Mouse (Mus musculus): Measurements from ENCODE around the gene Trim24. TPM values are rescaled to one million over a fixed set of nuclear protein-coding genes. Genes with fewer than 3 reads are reported as not detected.
"Not testable (repeated sequence)": the region's sequence is repeated elsewhere in the genome, so short reads cannot be mapped to it uniquely, and the experiment has no call there.

The Trim24 gene
- polyA plus RNA-seq, 1 experiment from 2014 or later = 29.6 TPM

GRCm38 (mm10) chr6:37836951-37837565 lies 33.6 kb upstream of the Trim24 start:
- not testable (repeated sequence) for ATAC-seq (ENCODE audit: insufficient number of reproducible peaks, low FRiP score, low TSS enrichment, low read depth); H3K27ac ChIP-seq (replicated peaks; ENCODE audit: low read depth, low read length)
- 81% methylated on average over 2 of the region's 2 CpGs for WGBS

GRCm38 (mm10) chr6:37842779-37843605 lies 27.6 kb upstream of the Trim24 start:
- H3K4me1 ChIP-seq (ENCODE audit: control insufficient read depth, insufficient read depth, low read length) = no peaks in the 10 kb centered on the region
- H3K9ac ChIP-seq (ENCODE audit: low read length) = no peak overlapping the region
- ATAC-seq (ENCODE audit: insufficient number of reproducible peaks, low FRiP score, low TSS enrichment, low read depth) (no peak), DNase-seq (ENCODE audit: low spot score) (no peak)
- no peaks in the 10 kb centered on the region for H3K27me3 ChIP-seq (ENCODE audit: control insufficient read depth, insufficient read depth, low read length)
- no peaks in the 10 kb centered on the region for H3K36me3 ChIP-seq (ENCODE audit: control insufficient read depth, insufficient read depth, low read length)
- no peak overlapping the region for H3K4me3 ChIP-seq (ENCODE audit: low read depth, low read length)
- no peak overlapping the region for H3K27ac ChIP-seq (replicated peaks; ENCODE audit: low read depth, low read length)
- whole genome bisulfite sequencing = 89% methylated on average over 5 of the region's 5 CpGs
- no peak overlapping the region for H3K4me2 ChIP-seq (ENCODE audit: low read depth, severe bottlenecking)
- H3K9me3 ChIP-seq (ENCODE audit: control insufficient read depth, low read length) = no peaks in the 10 kb centered on the region

More at GRCm38 (mm10) chr6:37836951-37837565, 33.6 kb upstream of the Trim24 start:
- H3K9ac ChIP-seq (ENCODE audit: low read length); H3K36me3 ChIP-seq (ENCODE audit: control insufficient read depth, insufficient read depth, low read length); H3K27me3 ChIP-seq (ENCODE audit: control insufficient read depth, insufficient read depth, low read length); H3K9me3 ChIP-seq (ENCODE audit: control insufficient read depth, low read length); H3K4me2 ChIP-seq (ENCODE audit: low read depth, severe bottlenecking); DNase-seq (ENCODE audit: low spot score); H3K4me3 ChIP-seq (ENCODE audit: low read depth, low read length); H3K4me1 ChIP-seq (ENCODE audit: control insufficient read depth, insufficient read depth, low read length): not testable (repeated sequence)

GRCm38 (mm10) chr6:37843647-37844273 lies 26.9 kb upstream of the Trim24 start:
- H3K4me1 ChIP-seq (ENCODE audit: control insufficient read depth, insufficient read depth, low read length) = no peaks in the 10 kb centered on the region
- ATAC-seq (ENCODE audit: insufficient number of reproducible peaks, low FRiP score, low TSS enrichment, low read depth) (no peak), DNase-seq (ENCODE audit: low spot score) (no peak)
- H3K27me3 ChIP-seq (ENCODE audit: control insufficient read depth, insufficient read depth, low read length) = no peaks in the 10 kb centered on the region
- no peak overlapping the region for H3K4me2 ChIP-seq (ENCODE audit: low read depth, severe bottlenecking)
- no peak overlapping the region for H3K4me3 ChIP-seq (ENCODE audit: low read depth, low read length)
- no peaks in the 10 kb centered on the region for H3K36me3 ChIP-seq (ENCODE audit: control insufficient read depth, insufficient read depth, low read length)
- H3K9ac ChIP-seq (ENCODE audit: low read length) = no peak overlapping the region
- H3K9me3 ChIP-seq (ENCODE audit: control insufficient read depth, low read length) = peaks cover 2% of the 10 kb centered on the region; the same call in 1 of the 2 replicates
- no peak overlapping the region for H3K27ac ChIP-seq (replicated peaks; ENCODE audit: low read depth, low read length)
- 93% methylated on average over 8 of the region's 8 CpGs for WGBS

GRCm38 (mm10) chr6:37844947-37845346 lies 25.7 kb upstream of the Trim24 start:
- H3K27ac ChIP-seq (replicated peaks; ENCODE audit: low read depth, low read length); H3K4me2 ChIP-seq (ENCODE audit: low read depth, severe bottlenecking); ATAC-seq (ENCODE audit: insufficient number of reproducible peaks, low FRiP score, low TSS enrichment, low read depth); DNase-seq (ENCODE audit: low spot score); H3K9ac ChIP-seq (ENCODE audit: low read length); H3K4me3 ChIP-seq (ENCODE audit: low read depth, low read length); H3K27me3 ChIP-seq (ENCODE audit: control insufficient read depth, insufficient read depth, low read length); H3K4me1 ChIP-seq (ENCODE audit: control insufficient read depth, insufficient read depth, low read length); H3K9me3 ChIP-seq (ENCODE audit: control insufficient read depth, low read length); H3K36me3 ChIP-seq (ENCODE audit: control insufficient read depth, insufficient read depth, low read length): not testable (repeated sequence)
- WGBS = 82% methylated on average over 6 of the region's 6 CpGs

GRCm38 (mm10) chr6:37847531-37847930 lies 23.1 kb upstream of the Trim24 start:
- H3K27ac ChIP-seq (replicated peaks; ENCODE audit: low read depth, low read length); H3K9ac ChIP-seq (ENCODE audit: low read length); H3K27me3 ChIP-seq (ENCODE audit: control insufficient read depth, insufficient read depth, low read length); H3K9me3 ChIP-seq (ENCODE audit: control insufficient read depth, low read length); H3K36me3 ChIP-seq (ENCODE audit: control insufficient read depth, insufficient read depth, low read length); H3K4me1 ChIP-seq (ENCODE audit: control insufficient read depth, insufficient read depth, low read length); H3K4me2 ChIP-seq (ENCODE audit: low read depth, severe bottlenecking); H3K4me3 ChIP-seq (ENCODE audit: low read depth, low read length); DNase-seq (ENCODE audit: low spot score); ATAC-seq (ENCODE audit: insufficient number of reproducible peaks, low FRiP score, low TSS enrichment, low read depth): not testable (repeated sequence)
- 88% methylated on average over 4 of the region's 4 CpGs for WGBS

GRCm38 (mm10) chr6:37851352-37851751 lies 19.3 kb upstream of the Trim24 start:
- DNase-seq (ENCODE audit: low spot score) = no peak
- no peak overlapping the region for H3K4me2 ChIP-seq (ENCODE audit: low read depth, severe bottlenecking)
- H3K9ac ChIP-seq (ENCODE audit: low read length) = no peak overlapping the region
- 81% methylated on average over 2 of the region's 2 CpGs for WGBS
- no peak for ATAC-seq (ENCODE audit: insufficient number of reproducible peaks, low FRiP score, low TSS enrichment, low read depth)
- no peaks in the 10 kb centered on the region for H3K36me3 ChIP-seq (ENCODE audit: control insufficient read depth, insufficient read depth, low read length)
- no peak overlapping the region for H3K27ac ChIP-seq (replicated peaks; ENCODE audit: low read depth, low read length)
- H3K4me3 ChIP-seq (ENCODE audit: low read depth, low read length) = no peak overlapping the region
- no peaks in the 10 kb centered on the region for H3K4me1 ChIP-seq (ENCODE audit: control insufficient read depth, insufficient read depth, low read length)
- H3K27me3 ChIP-seq (ENCODE audit: control insufficient read depth, insufficient read depth, low read length) = no peaks in the 10 kb centered on the region
- peaks cover 2% of the 10 kb centered on the region; the same call in 1 of the 2 replicates for H3K9me3 ChIP-seq (ENCODE audit: control insufficient read depth, low read length)

GRCm38 (mm10) chr6:37853289-37853688 lies 17.3 kb upstream of the Trim24 start:
- WGBS = 91% methylated on average over 2 of the region's 2 CpGs
- Histone ChIP-seq H3K9me3 (ENCODE audit: control insufficient read depth, low read length) (peaks cover 1% of the 10 kb centered on the region; the same call in 1 of the 2 replicates), H3K9ac (ENCODE audit: low read length) (no peak overlapping the region), H3K36me3 (ENCODE audit: control insufficient read depth, insufficient read depth, low read length) (no peaks in the 10 kb centered on the region), H3K27me3 (ENCODE audit: control insufficient read depth, insufficient read depth, low read length) (no peaks in the 10 kb centered on the region), H3K27ac (replicated peaks; ENCODE audit: low read depth, low read length) (no peak overlapping the region), H3K4me1 (ENCODE audit: control insufficient read depth, insufficient read depth, low read length) (no peaks in the 10 kb centered on the region), H3K4me3 (ENCODE audit: low read depth, low read length) (no peak overlapping the region), H3K4me2 (ENCODE audit: low read depth, severe bottlenecking) (no peak overlapping the region)
- DNase-seq (ENCODE audit: low spot score) (no peak), ATAC-seq (ENCODE audit: insufficient number of reproducible peaks, low FRiP score, low TSS enrichment, low read depth) (no peak)

- DNase-seq (ENCODE audit: low spot score) (no peak), ATAC-seq (ENCODE audit: insufficient number of reproducible peaks, low FRiP score, low TSS enrichment, low read depth) (no peak)
- no peaks in the 10 kb centered on the region for H3K4me1 ChIP-seq (ENCODE audit: control insufficient read depth, insufficient read depth, low read length)
- no peak overlapping the region for H3K4me3 ChIP-seq (ENCODE audit: low read depth, low read length)
- no peaks in the 10 kb centered on the region for H3K9me3 ChIP-seq (ENCODE audit: control insufficient read depth, low read length)
- H3K27me3 ChIP-seq (ENCODE audit: control insufficient read depth, insufficient read depth, low read length) = no peaks in the 10 kb centered on the region
- WGBS = 87% methylated on average over 2 of the region's 2 CpGs
- no peaks in the 10 kb centered on the region for H3K36me3 ChIP-seq (ENCODE audit: control insufficient read depth, insufficient read depth, low read length)
- H3K27ac ChIP-seq (replicated peaks; ENCODE audit: low read depth, low read length) = no peak overlapping the region
- no peak overlapping the region for H3K4me2 ChIP-seq (ENCODE audit: low read depth, severe bottlenecking)
- no peak overlapping the region for H3K9ac ChIP-seq (ENCODE audit: low read length)
Measured at GRCm38 (mm10) chr6:37855384-37855783, 15.2 kb upstream of the Trim24 start.

All from limb, embryonic 11.5 days (tissue).